Mouse (Mus musculus) kidney, adult 9 months (tissue): ENCODE results near the gene Olfr794.

Source experiments
- DNase-seq: peaks from one replicate; pipeline ENCODE4 v3.0.0; 2022

Gene Olfr794

GRCm38 (mm10) chr10:129567355-129567754, at the start of gene Olfr794:
TSS of gene Olfr794 (plus strand) at chr10:129567655.
- DNase-seq: no peak

GRCm38 (mm10) chr10:129521492-129521891, 46.0 kb upstream of the Olfr794 start, which contains the start of gene Olfr791:
TSS of gene Olfr791 (plus strand) at chr10:129521792.
- DNase-seq: no peak

DNA sequence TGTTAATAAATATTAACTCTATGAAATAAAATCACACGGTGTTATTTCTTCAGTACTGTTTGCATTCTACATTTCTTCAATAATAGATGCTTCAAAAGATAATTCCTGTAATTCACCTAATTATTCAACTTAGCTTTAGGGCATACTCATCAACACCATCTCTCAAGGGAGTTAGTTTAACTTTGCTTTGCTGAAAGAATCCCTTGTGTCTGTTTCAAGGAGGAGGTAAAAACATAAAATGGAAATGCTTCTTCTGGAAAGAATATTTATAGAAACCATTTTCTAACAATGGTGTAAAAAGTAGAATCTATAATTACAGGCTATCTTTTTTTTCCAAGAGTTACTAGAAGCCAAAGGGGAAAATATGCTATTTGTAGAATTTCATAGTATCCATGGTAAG, 28.6 kb upstream of the Olfr794 start, which contains the start of gene Olfr792:
TSS of gene Olfr792 (plus strand) at position 301 of the 400 bp plus-strand sequence.
- DNase-seq: no peak

GRCm38 (mm10) chr10:129549354-129549753, 18.1 kb upstream of the Olfr794 start:
- peak; percentile 32 for DNase-seq

- DNase-seq: no peak
Observed at GRCm38 (mm10) chr10:129577066-129577465, 9.6 kb downstream of the Olfr794 start.

GRCm38 (mm10) chr10:129612470-129612869, 45.0 kb downstream of the Olfr794 start, which contains the start of gene Olfr796:
TSS of gene Olfr796 (minus strand) at chr10:129612570.
- no peak for DNase-seq

- DNase-seq: no peak
Observed at GRCm38 (mm10) chr10:129621724-129622123, 54.3 kb downstream of the Olfr794 start.
